Mouse (Mus musculus) liver, embryonic 12.5 days (tissue): ENCODE measurements around the gene Il21r. TPM values are rescaled to one million over a fixed set of nuclear protein-coding genes. Genes with fewer than 3 reads are reported as not detected.

Experiments used
- ATAC-seq: fragments of 200-750 bp; cut with Nextera tagmentation; 2 replicates; pipeline ENCODE4 v1.8.0; 2017; ENCODE audit warnings: moderate number of reproducible peaks, mild to moderate bottlenecking, moderate library complexity
- H3K27ac ChIP-seq: fragments of 300-500 bp; sonication (generic); 2 replicates; pipeline ENCODE4 v1.5.1; 2016; ENCODE audit warnings: mild to moderate bottlenecking
- H3K27me3 ChIP-seq: fragments of 300-500 bp; sonication (generic); replicated peaks from 2 replicates; pipeline ENCODE4 v1.6.1; 2016; ENCODE audit warnings: mild to moderate bottlenecking, moderate library complexity
- H3K36me3 ChIP-seq: fragments of 300-500 bp; sonication (generic); 2 replicates; pipeline ENCODE4 v1.6.1; 2016; ENCODE audit warnings: mild to moderate bottlenecking, moderate library complexity
- H3K4me1 ChIP-seq: fragments of 300-500 bp; sonication (generic); 2 replicates; pipeline ENCODE4 v1.6.1; 2016
- H3K4me2 ChIP-seq: fragments of 300-500 bp; sonication (generic); 2 replicates; pipeline ENCODE4 v1.6.1; 2016; ENCODE audit warnings: mild to moderate bottlenecking, moderate library complexity
- H3K4me3 ChIP-seq: fragments of 300-500 bp; sonication (generic); 2 replicates; pipeline ENCODE4 v1.5.1; 2016; ENCODE audit warnings: mild to moderate bottlenecking, moderate library complexity
- H3K9ac ChIP-seq: fragments of 300-500 bp; sonication (generic); 2 replicates; pipeline ENCODE4 v1.6.1; 2016; ENCODE audit warnings: mild to moderate bottlenecking, moderate library complexity
- H3K9me3 ChIP-seq: fragments of 300-500 bp; sonication (generic); replicated peaks from 2 replicates; pipeline ENCODE4 v1.6.1; 2016; ENCODE audit warnings: mild to moderate bottlenecking, moderate library complexity
- WGBS: fragments of 180-500 bp; shearing (Covaris S2); methylation state at CpG from one replicate; pipeline ENCODE4 v1.1.7; 2016; ENCODE audit not compliant: insufficient replicate concordance; 5-methylcytosine and 5-hydroxymethylcytosine counted together
- polyA plus RNA-seq: library from polyadenylated mRNA; unstranded; fragments of >200 nt; fragmentation: Nextera tagmentation; extraction: Ambion mirVana; gene quantifications from 2 replicates; pipeline ENCODE4 v1.2.1, GENCODE M21; 2016

The Il21r gene
- polyA plus RNA-seq, 1 experiment from 2014 or later, result 1.1 TPM

DNA sequence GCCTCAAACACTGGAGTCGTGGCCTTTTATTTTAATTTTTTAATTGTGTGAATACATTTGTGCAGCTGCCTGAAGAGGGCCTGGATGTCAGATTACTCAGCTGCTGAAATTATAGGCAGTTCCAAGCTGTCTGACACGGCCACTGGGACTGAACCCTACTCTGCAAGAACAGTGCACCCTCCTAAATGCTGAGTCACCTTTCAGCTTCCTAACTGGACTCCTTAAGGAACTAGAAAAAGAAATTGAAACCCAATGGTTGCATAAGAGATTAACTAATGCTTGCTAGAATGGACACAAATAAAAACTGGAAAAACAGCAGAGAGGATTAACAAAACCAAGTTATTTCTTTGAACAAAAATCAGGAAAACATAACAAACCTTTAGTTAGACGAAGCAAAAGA lies 6.8 kb upstream of the Il21r start:
- Histone ChIP-seq H3K27me3 (0 out of 2 replicates have a peak, but pooled peaks cover 3% of the 10 kb centered on the region), H3K4me1 (peaks cover 16% of the 10 kb centered on the region), H3K4me3 (no peak overlapping the region), H3K4me2 (no peak overlapping the region), H3K27ac (no peak overlapping the region), H3K9me3 (no peaks in the 10 kb centered on the region), H3K36me3 (no peaks in the 10 kb centered on the region), H3K9ac (no peak overlapping the region)
- 46% methylated on average over 3 of the region's 3 CpGs for WGBS
- no peak for ATAC-seq

DNA sequence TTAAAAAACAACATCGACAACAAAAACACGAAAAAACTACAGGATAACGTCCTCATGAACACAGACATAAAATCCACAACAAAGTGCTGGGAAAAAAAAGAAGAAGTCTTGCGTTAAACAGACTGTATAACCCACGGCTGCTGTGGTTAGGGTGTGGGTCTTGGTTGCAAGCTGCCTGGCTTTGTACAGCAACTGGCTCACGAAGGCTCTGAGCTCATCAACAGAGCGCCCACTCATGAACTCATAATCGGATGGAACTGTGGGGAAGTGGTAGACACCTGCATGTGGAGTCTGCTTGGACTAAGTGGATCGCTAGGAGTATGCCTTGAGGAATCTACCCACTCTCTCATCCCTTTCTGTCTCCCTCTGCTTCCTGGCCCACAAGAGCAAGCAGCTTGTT lies 6.1 kb upstream of the Il21r start:
- Histone ChIP-seq H3K9ac (no peak overlapping the region), H3K4me2 (no peak overlapping the region), H3K4me3 (no peak overlapping the region), H3K4me1 (peaks cover 16% of the 10 kb centered on the region), H3K9me3 (no peaks in the 10 kb centered on the region), H3K36me3 (no peaks in the 10 kb centered on the region), H3K27ac (no peak overlapping the region), H3K27me3 (0 out of 2 replicates have a peak, but pooled peaks cover 3% of the 10 kb centered on the region)
- no peak for ATAC-seq
- WGBS, result 43% methylated on average over 9 of the region's 9 CpGs

DNA sequence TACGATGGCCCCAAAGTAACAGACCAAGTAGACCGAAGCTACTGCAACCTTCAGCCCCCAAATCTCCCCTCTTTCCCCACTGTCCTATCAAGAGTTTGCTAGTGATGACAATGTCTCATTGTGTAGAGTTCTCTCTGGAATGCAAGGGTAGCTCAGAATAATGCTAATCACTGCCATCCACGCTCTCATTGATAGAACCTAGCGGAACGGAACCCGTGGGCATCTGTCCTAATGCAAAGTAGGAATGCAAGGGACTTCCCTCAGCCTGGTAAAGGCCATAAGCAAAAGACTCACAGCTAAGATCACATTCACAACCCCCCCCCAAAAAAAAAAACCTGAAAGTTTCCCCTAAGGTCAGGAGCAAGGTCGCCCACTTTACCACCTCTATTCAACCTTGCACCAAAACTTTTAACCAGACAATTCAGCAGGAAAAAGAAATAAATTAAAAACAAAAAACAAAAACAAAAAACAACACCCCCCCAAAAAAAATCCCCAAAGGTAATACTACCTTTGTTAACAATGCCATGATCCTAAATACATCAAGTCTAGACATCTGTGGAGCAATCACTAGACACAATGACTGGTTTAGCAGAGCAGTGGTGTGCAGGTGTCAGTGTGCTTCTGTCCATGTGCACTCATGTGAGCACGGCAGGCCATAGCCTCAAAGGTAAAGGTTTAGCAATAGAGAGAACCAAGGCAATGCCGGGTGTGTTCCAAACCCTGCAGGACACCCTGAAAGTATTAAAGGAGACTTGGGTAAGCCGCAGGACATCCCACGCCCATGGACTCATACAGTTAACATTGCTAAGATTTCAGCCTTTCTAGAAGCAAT lies 5.5 kb upstream of the Il21r start:
- 0 out of 2 replicates have a peak, but pooled peaks cover 3% of the 10 kb centered on the region for H3K27me3 ChIP-seq
- H3K4me1 ChIP-seq, result peaks cover 16% of the 10 kb centered on the region
- H3K36me3 ChIP-seq, result no peaks in the 10 kb centered on the region
- 73% methylated on average over 11 of the region's 11 CpGs for WGBS
- no peak overlapping the region for H3K9ac ChIP-seq
- H3K4me2 ChIP-seq, result no peak overlapping the region
- H3K4me3 ChIP-seq, result no peak overlapping the region
- no peaks in the 10 kb centered on the region for H3K9me3 ChIP-seq
- H3K27ac ChIP-seq, result no peak overlapping the region
- ATAC-seq, result no peak

DNA sequence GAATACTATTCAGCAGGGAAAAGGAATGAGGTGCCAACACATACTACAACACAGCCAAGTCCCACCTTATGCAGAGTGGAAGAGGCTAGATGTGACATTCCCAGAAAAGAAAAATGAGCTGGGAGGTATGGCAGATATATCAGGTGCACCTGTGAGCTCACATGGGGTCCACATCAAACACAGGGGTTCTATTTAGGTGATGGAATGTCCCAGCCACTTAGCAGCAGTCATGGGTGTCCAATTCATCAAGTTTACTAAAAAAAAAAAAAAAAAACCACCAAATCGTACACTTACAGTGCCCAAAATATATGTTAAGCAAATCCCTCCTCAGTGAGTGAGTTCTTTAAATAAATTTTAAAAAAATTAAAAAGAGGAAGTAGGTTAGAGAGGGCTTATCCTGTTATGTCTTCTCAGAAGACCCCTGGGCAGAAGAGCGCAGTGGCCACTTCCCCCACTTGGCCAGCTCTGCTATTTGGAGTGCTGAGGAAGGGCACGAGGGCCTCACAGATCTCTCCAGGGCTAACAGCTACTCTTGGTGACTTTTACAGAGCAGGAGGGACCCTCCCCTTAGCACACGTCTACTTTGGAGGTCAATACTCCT lies 3.8 kb upstream of the Il21r start:
- H3K9ac ChIP-seq, result no peak overlapping the region
- no peaks in the 10 kb centered on the region for H3K9me3 ChIP-seq
- no peak overlapping the region for H3K4me3 ChIP-seq
- no peak overlapping the region for H3K27ac ChIP-seq
- 19% methylated on average over 4 of the region's 4 CpGs for WGBS
- H3K36me3 ChIP-seq, result no peaks in the 10 kb centered on the region
- no peak overlapping the region for H3K4me2 ChIP-seq
- no peak for ATAC-seq
- H3K4me1 ChIP-seq, result peaks cover 20% of the 10 kb centered on the region
- peaks cover 12% of the 10 kb centered on the region; the same call in 1 of the 2 replicates for H3K27me3 ChIP-seq

DNA sequence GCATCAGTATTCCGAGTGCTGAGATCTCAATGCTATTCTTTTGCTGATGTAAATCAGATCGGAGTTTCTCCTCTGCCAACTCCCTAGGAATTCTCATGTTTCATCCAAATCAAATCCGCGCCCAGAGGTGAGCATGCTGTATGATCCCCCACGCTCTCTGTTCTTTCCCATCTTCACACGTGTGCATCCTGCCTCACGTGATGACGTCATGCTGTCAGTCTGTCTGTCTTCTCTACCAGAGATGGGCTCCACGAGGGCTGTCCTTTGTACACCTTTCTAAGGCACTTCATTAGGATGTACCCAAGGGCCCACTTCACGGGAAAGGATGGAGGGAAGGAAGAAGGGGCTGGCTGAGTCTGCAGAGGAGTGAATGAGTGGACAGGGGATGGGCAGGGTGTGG lies 3.1 kb upstream of the Il21r start:
- no peak overlapping the region for H3K4me2 ChIP-seq
- 39% methylated on average over 10 of the region's 10 CpGs for WGBS
- H3K36me3 ChIP-seq, result no peaks in the 10 kb centered on the region
- H3K9me3 ChIP-seq, result no peaks in the 10 kb centered on the region
- H3K4me1 ChIP-seq, result peaks cover 20% of the 10 kb centered on the region
- H3K27me3 ChIP-seq, result peaks cover 14% of the 10 kb centered on the region; the same call in 1 of the 2 replicates
- H3K9ac ChIP-seq, result no peak overlapping the region
- ATAC-seq, result no peak
- H3K27ac ChIP-seq, result no peak overlapping the region
- no peak overlapping the region for H3K4me3 ChIP-seq

DNA sequence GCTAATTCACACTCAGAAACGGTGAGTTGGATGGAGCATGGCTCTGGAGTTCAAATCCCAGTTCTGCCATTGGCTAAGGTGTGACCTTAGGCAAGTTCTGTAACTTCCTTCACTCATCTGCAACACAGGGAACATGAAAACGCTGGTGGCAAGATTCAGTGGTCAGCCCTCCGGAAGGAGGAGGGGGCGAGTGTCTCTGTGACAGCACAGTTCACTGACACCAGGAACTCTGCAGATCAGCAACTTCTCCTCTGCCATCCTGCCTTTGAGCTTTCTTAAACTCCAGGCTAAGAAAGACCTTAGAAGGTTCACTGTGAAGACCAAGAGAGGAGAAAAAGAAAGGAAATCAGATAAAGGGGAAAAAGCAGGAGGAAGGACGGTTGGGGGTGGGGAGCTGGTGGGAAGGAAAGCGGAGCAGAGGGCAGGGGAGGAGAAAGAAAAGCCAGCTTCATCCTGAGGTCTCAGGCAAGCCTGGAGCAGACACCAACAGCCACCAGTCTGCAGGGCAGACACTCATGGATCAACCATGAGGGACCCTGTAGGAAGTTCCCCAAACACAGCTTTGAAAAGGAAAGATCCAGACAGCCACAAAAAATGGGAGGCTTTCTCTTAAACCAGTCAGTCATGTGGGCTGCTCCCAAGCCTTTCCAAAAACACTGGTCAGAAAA lies 2.5 kb upstream of the Il21r start:
- no peaks in the 10 kb centered on the region for H3K36me3 ChIP-seq
- no peak for ATAC-seq
- H3K4me1 ChIP-seq, result peaks cover 20% of the 10 kb centered on the region
- peak overlapping the region; percentile 34; the same call in 1 of the 2 replicates for H3K27ac ChIP-seq
- no peaks in the 10 kb centered on the region for H3K9me3 ChIP-seq
- WGBS, result 8% methylated on average over 6 of the region's 6 CpGs
- peak overlapping the region; percentile 3; the same call in 1 of the 2 replicates for H3K4me2 ChIP-seq
- H3K9ac ChIP-seq, result no peak overlapping the region
- H3K27me3 ChIP-seq, result peaks cover 14% of the 10 kb centered on the region; the same call in 1 of the 2 replicates
- no peak overlapping the region for H3K4me3 ChIP-seq

DNA sequence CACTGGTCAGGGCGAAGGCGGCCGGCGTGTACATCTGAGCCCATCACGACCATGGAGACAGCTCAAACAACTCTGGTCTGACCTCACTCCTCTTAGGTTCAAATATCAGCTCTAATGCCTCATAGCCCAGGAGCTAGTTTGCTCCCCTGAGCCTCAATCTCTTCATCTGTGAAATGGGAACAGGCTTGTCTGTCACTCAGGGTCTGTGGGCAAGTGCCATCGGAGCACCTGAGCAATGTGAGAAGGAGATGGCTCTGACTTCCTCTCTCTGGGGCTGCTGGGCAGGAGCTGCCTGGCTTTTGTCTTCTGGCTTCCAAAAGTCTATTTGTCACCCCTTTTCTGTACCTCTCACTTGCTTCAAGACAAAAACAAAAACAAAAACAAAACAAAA lies 2.0 kb upstream of the Il21r start:
- peaks cover 22% of the 10 kb centered on the region for H3K4me1 ChIP-seq
- H3K36me3 ChIP-seq, result no peaks in the 10 kb centered on the region
- no peak overlapping the region for H3K4me3 ChIP-seq
- ATAC-seq, result no peak
- no peak overlapping the region for H3K9ac ChIP-seq
- 46% methylated on average over 6 of the region's 6 CpGs for WGBS
- 0 out of 2 replicates have a peak overlapping the region, but pooled peaks have one; percentile 34 for H3K27ac ChIP-seq
- H3K9me3 ChIP-seq, result no peaks in the 10 kb centered on the region
- H3K27me3 ChIP-seq, result peaks cover 14% of the 10 kb centered on the region; the same call in 1 of the 2 replicates
- H3K4me2 ChIP-seq, result no peak overlapping the region

DNA sequence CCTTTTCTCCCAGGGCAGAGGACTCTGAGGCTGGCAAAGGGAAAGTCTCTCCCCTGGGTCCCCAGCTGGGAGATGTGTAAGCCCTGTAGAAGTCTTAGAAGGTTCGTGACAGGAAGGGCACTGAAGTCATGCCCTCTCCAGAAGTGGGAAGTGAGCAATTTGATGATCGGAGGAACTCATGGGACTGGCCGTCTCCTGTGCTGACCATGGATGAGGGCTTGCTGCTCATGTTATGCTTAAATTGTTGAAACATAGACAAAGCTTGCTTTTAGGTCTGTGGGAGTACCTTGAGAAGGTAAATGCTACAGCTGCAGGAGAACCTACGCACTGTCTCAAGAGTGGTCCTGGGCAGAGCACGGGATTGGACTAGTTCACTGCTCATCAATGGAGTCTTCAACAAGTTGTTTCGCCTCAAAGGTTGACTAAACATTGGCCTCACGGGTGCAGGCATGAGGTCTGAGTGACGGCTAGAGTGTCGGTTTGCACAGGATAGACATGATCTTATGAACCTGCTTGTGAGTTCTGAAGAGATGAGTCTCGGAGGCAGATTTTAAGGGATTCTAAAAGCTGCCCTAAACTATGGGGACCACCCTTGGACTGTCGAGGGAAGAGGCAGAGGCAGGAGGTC lies 1.3 kb upstream of the Il21r start:
- H3K4me3 ChIP-seq, result no peak overlapping the region
- 52% methylated on average over 11 of the region's 11 CpGs for WGBS
- H3K4me1 ChIP-seq, result peaks cover 22% of the 10 kb centered on the region
- no peak overlapping the region for H3K27ac ChIP-seq
- no peak for ATAC-seq
- H3K9me3 ChIP-seq, result no peaks in the 10 kb centered on the region
- H3K27me3 ChIP-seq, result peaks cover 14% of the 10 kb centered on the region; the same call in 1 of the 2 replicates
- no peak overlapping the region for H3K4me2 ChIP-seq
- H3K36me3 ChIP-seq, result no peaks in the 10 kb centered on the region
- no peak overlapping the region for H3K9ac ChIP-seq

DNA sequence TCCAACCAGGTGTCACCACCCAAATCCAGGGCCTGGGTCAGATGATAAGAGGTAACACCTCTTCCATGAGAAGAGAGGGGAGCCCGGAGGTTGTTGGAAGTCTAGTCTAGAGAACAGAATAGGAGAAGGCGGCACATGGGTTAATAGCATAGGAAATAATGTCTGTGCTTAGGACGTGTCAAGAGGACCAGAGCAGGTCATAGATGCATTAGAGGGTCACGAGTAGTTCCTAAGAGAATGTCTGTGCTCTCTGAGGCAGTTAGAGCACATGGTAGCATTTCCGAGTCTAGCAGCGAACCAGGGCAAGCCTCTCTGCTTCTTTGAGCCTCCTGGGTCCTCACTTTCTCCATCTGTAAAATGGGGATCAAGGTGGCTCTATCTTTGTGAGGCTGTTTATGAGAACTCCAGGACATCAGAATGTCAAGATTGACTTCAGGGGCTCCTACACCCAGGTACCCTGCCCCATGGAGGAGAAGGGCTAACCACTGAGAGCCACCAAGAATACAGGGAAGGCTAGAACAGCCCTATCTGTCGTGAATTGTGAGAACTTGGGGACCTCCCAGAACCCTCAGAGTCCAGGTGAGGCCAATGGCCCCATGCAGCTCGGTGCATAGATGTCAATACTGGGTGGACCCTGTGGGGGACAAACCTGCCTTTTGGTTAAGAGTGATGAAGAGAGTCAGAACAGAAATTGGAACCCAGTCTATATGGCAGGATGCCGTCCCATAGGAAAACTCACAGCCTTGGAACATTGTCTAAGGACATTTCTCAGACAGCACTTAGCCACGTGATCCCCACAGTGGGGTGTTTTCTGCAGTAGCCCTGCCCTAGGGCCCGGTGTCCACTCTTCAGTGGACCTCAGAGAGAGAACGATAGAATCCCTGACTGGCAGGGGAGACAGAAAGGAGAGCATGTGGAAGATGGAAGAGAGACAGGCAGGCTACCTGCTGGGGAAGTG lies 1.4 kb downstream of the Il21r start:
- Histone ChIP-seq H3K9ac (no peak overlapping the region), H3K36me3 (no peaks in the 10 kb centered on the region), H3K9me3 (no peaks in the 10 kb centered on the region), H3K4me3 (no peak overlapping the region), H3K27me3 (peaks cover 14% of the 10 kb centered on the region; the same call in 1 of the 2 replicates), H3K4me2 (no peak overlapping the region), H3K27ac (no peak overlapping the region), H3K4me1 (peaks cover 22% of the 10 kb centered on the region)
- ATAC-seq, result no peak
- WGBS, result 64% methylated on average over 12 of the region's 12 CpGs

DNA sequence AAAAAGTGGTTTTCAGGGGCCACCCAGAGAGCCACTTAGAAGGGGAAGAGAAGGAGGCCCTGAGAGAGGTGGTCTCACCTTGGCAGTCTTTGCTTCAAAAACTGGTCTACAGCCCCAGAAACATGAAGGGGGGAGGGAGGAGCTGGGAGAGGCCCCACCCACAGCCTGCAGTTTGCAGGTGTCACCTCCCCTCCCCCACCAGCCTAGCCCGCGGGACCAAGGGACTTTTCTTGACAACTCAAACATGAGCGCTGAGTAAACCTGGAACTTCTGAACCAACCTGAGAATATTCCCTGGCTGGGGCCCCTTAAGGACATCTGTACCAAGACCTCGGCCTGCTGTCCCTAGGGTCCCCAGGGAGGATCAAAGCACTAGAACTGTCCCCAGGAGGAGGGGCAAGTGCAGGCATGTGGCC lies 2.5 kb downstream of the Il21r start:
- no peak overlapping the region for H3K4me2 ChIP-seq
- H3K27me3 ChIP-seq, result peaks cover 11% of the 10 kb centered on the region; the same call in 1 of the 2 replicates
- no peak overlapping the region for H3K9ac ChIP-seq
- H3K27ac ChIP-seq, result no peak overlapping the region
- H3K4me1 ChIP-seq, result peaks cover 18% of the 10 kb centered on the region
- ATAC-seq, result no peak
- WGBS, result 43% methylated on average over 4 of the region's 4 CpGs
- no peak overlapping the region for H3K4me3 ChIP-seq
- H3K9me3 ChIP-seq, result no peaks in the 10 kb centered on the region
- H3K36me3 ChIP-seq, result no peaks in the 10 kb centered on the region
